Mouse (Mus musculus) right cerebral cortex, postnatal 14 days (tissue): Measurements from ENCODE around the gene Rgs9.
A peak's percentile ranks its signal among the peaks of the same experiment; 100 is the strongest.
"Not testable (repeated sequence)": the region's sequence is repeated elsewhere in the genome, so short reads cannot be mapped to it uniquely, and the experiment has no call there.

Experiments used
- DNase-seq: peaks from one replicate; pipeline ENCODE4 v3.0.0; 2022

Gene Rgs9

DNA sequence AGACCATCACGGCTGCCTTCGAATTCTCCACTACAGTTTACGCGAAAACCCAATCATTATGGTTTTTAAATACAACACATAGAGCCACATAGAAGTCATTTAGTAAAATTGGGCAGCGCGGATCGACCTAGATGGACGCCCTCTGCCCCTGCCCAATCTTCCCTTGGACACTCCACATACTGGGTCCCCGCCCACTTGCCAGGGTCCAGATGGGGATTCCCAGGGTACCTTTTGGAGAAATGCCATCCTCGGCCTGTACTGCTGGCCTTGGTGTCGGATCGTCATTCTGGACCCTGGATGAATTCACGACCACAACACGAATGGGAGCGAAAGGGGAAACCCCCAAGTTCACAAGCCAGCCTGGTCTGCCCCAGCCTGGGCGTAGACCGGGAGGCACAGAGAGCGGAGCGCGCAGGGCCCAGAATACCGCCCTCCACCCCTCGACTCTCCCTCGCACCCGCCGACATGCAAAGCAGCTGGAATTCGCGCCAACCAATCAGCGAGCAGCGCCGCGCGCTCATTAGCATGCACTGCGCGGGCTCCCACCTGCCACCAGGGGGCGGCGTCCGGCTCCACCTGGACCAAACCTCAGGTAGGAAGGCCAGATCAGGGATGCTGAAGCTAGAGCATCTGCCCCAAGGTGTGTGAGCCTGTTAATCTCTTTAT lies at the start of gene Rgs9:
TSS of gene Rgs9 (minus strand) at position 420 of the 666 bp plus-strand sequence.
- DNase-seq: peak; percentile 93

DNA sequence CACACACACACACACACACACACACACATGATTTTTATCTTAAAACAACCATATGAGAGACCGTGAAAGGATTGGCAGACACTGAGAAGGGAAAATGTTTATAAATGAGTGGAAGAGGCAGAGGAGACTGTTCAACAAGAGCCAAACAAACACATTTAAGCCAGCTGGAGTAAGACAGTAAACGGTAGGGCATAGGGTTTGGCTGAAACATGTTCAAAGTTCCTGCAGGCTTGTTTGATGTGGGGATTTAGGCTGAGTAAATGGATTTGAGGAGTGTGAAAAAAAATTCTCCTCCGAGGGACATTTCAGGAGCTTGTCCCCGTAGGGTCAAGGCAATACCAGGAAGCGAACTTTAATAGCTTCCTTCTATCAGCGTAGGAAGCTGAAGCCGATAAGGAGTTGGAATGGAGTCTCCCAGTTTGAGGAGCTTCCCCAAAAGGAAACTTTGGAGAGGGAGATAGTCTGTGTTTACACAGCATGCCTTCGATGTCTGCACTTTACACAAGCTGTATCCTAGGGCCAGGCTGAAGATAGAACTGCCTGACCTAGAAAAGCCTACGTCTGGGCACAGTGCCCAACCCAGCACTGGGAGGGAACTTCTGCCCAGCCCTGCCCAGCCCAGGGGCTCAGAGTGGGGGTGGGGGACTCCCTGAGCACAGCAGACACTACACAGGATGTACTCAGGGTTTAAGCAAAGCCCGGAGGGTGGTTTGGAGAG lies 49.5 kb upstream of the Rgs9 start:
- peak; percentile 85 for DNase-seq

DNA sequence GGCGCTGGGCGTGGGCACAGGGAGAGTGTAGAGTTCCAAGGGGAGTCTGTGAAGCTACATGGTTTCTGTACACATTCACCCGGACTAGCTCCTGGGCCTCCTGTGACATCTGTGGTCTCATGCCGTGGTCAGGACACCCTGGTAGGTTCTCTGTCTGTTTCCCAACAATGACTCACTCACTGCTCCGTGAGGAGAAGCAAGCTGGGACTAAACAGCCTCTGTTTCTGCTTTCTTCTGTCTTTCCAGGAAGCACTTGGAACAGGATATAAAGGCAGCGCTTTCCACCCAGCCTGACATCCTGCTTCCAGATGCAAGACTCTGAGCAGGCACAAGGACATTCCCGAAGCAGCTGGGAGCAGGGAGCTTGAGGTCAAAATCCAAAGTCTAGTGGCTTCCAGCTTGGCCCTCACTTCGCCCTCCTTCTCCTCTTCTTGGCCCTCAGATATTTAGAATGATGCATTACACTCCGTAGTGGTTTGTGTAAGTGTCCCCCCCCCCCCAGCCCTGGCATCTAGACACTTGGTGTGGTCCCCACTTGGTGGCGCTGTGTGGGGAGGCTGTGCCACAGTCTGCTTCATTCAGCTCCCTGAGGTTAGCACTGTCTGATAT lies 46.2 kb upstream of the Rgs9 start:
- no peak for DNase-seq

DNA sequence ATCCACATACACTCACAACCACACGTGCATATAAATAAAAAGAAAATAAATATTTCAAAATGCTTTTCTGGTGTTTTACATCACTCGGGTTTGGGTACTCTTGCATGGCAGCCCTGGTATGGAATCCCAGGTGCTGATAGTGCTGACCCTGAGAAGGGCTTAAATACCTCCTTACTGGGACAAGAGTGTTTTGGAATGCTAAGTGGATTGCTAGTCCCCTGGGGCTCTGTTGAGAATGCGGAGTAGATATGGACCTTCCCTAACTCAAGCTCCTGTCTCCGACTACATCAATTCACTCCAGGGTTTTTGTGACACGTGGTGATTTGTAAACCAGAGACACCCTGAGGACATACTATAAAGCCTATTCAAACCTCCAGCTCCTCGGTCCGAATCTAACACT lies 45.6 kb upstream of the Rgs9 start:
- DNase-seq: no peak

- not testable (repeated sequence) for DNase-seq
Observed at GRCm38 (mm10) chr11:109342666-109343065, 44.7 kb upstream of the Rgs9 start.

GRCm38 (mm10) chr11:109340541-109340940 lies 42.6 kb upstream of the Rgs9 start:
- DNase-seq: no peak

DNA sequence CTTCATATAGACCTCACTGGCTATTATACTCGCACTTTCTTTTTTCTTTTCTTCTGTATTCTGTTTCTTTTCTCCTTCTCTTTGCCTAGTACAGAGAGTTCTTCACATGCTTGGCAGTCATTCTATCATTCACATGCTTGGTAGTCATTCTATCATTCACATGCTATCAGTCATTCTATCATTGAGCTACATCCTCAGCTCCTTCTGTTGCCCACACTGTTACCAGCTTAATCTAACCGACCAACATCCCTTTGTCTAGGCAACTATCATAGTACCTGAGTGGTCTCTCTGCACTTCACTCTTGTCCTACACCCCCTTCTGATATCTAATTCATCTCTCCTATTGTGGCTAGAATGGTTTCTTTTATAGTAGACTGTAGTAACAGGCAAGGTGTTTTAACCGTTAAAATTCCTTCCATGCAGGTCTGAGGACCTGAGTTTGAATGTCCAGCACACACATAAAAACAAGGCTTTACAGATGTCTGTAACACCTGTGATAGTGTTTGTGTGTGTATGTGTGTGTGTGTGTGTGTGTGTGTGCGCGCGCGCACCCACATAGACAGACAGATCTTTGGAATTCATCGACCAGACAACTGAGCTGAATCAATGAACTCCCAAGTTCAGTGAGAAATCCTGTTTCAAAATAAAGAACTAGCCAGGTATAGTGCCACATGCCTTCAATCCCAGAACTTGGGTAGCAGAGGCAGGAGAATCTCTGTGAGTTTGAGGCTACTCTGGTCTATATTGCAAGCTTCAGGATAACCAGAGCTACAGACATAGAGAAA lies 41.4 kb upstream of the Rgs9 start:
- DNase-seq: no peak

- DNase-seq: no peak
Observed at GRCm38 (mm10) chr11:109335890-109336289, 38.0 kb upstream of the Rgs9 start.

DNA sequence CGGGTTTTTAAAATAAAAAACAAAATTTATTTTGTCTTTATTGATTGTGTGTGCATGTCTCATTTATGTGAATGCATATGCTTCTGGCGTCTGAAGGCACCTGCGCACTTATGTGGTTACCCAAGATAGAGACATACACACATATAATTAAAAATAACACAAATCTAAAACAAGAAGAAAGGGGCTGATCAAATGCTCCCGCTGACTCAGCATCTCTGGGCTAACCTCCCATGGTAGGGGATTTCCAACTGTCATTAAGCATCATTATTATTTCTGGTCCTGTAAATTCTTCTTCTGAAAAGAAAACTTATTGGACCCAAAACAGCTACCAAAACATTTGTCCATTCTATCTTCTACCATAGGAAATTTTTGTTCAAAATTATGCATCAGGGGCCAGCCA lies 36.8 kb upstream of the Rgs9 start:
- no peak for DNase-seq

DNA sequence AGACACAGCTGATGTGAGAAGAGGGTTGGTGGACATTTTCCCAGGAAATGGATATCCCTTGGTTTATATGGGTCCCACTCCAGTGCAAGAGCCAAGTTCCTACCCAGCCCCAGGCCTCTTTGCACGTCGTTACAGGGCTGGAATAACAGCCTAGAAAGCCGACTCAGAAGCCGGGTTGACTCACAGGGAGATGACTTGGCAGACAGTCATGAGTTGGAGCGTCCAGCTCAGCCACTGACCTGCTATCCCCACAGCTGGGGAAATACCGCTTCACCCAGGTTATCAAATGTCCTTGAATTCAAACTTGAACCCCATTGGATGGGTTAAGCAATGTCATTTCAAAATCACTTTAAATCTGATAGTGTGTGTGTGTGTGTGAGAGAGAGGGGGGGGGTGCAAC lies 34.8 kb upstream of the Rgs9 start:
- no peak for DNase-seq

- DNase-seq: peak; percentile 97
Observed at GRCm38 (mm10) chr11:109331424-109331824, 33.5 kb upstream of the Rgs9 start.

- no peak for DNase-seq
Observed at GRCm38 (mm10) chr11:109330706-109331393, 32.9 kb upstream of the Rgs9 start.

- DNase-seq: no peak
Observed at GRCm38 (mm10) chr11:109329331-109329730, 31.4 kb upstream of the Rgs9 start.

DNA sequence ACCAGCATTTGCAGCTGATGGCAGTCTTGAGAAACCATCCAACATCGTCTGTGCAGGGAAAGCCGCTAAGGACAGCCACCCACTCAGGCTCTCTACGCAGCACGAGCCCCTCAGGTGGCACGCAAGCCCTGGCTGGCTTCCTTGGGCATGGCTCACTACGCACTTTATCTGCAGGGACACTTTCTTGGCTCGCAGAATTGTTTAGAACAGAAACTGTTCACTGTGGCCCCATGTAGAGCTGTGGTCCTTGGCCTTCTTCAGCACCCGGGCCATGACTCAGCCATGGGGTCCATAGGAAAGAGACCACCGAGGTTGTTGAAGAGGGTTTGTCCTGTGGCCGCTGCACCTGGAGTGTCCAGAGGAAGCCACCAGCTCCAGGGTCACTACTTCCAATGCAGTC lies 30.0 kb upstream of the Rgs9 start:
- DNase-seq: no peak

- DNase-seq: no peak
Observed at GRCm38 (mm10) chr11:109327381-109327780, 29.5 kb upstream of the Rgs9 start.

DNA sequence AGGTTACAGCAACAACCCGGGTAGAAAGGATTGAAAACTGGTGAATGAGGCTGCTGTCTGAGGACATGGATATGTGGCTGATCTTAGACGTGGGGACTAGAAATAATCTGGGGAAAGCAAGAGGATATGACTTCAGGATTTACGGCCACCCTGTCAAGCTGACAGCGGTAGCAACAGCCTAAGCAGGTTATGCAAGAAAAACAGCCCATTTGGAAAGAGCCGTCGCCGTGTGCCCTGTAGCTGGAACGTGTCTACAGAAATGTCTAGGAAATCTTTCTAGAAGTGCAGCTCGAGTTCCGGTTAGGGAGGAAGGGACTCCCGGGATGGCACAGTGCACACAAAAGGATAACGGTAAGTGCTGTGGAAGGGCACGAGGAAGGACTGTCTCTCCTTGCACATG lies 28.3 kb upstream of the Rgs9 start:
- no peak for DNase-seq

DNA sequence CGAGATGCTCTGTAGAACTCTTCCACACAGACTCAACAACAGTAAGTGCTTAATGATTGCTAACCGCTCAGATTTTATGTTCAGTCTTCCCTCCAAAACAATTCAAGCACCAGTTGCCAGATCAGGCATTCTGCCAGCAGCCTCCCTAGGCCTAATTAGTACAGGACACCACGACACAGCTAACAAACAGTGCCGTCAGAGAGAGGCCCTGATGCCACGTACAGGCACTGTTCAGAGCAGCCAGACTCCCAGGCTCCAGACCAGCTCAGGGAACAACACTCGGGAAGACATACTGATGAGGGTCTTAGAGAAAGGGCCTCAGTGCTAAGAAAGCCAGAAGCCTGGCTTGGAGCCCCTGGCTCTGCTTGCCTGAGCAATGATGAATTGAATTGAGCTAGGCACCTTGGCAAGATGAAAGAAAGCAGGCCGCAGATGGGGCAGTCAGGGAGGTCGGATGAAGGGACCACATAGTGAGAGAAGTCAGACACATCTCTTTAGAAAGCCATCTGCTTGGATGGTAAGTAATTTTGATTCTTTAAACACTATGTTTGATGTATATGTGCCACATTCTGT lies 22.5 kb upstream of the Rgs9 start:
- peak; percentile 69 for DNase-seq

- no peak for DNase-seq
Observed at GRCm38 (mm10) chr11:109319946-109320345, 22.0 kb upstream of the Rgs9 start.

- no peak for DNase-seq
Observed at GRCm38 (mm10) chr11:109319471-109319870, 21.5 kb upstream of the Rgs9 start.

GRCm38 (mm10) chr11:109316921-109317320 lies 19.0 kb upstream of the Rgs9 start:
- peak; percentile 57 for DNase-seq

DNA sequence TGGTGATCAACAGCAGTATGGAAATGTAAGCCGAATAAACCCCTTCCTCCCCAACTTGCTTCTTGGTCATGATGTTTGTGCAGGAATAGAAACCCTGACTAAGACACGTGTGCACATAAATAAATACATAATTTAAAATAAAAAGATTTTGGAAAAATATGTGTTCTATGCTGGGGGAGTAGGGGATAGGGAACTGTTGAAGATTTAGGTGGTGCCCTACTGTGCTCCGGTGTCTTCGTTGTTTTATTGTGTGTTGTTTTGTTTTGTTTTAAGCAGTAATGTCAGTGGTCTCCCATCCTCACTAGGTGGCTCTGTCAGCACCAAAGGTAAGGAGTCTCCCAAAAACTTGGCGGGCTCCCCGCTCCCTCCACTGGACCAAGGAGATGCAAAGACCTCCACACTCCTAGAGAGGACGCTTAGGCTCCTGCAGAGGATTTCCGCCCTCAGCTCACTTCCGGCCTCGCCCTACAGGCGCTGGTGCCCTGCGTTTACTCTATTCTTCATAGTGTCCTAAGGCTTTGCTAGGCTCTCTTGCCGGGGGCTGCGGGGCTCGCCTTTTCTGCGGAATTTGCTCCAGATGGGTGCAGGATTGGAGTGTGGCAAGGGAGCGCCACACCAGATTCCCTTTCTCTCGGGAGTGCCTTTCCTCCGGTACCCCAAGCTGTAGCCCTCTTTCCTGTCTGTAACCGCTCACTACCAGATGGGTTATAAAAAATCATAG lies 14.1 kb upstream of the Rgs9 start:
- DNase-seq: peak; percentile 78

- no peak for DNase-seq
Observed at GRCm38 (mm10) chr11:109305680-109306079, 7.8 kb upstream of the Rgs9 start.
